8 mouse cellular contexts compared by ENCODE assay signal in genomic region chr3:121163271-121163819, GRCm38 (mm10). TPM values are rescaled to one million over a fixed set of nuclear protein-coding genes. Genes with fewer than 3 reads are reported as not detected.
DNase-seq lines count a peak whose midpoint lies in the region; ATAC-seq and TF ChIP-seq lines count a peak whose summit lies in the region.

No protein-coding gene starts in this region.

- H3K9ac ChIP-seq in forebrain, embryonic 11.5 days (ENCODE audit: low read length): no peak overlapping the region
- no peak overlapping the region for H3K9ac ChIP-seq in forebrain, embryonic 15.5 days (replicated peaks)
- H3K9ac ChIP-seq in stomach, postnatal 0 days (ENCODE audit: low read length): no peak overlapping the region

- H3K27ac ChIP-seq in forebrain, embryonic 11.5 days (ENCODE audit: low read depth, low read length): no peak overlapping the region
- H3K27ac ChIP-seq in forebrain, embryonic 15.5 days (replicated peaks): no peak overlapping the region
- no peak overlapping the region for H3K27ac ChIP-seq in cerebellum, adult 2 months (ENCODE audit: insufficient read depth, low read length)
- H3K27ac ChIP-seq in stomach, postnatal 0 days (replicated peaks): no peak overlapping the region

- no peak for TF ChIP-seq POLR2A in cerebellum, adult 2 months (IDR thresholded peaks at IDR 0.05; ENCODE audit: borderline replicate concordance, insufficient read depth, low read length)

- H3K9me3 ChIP-seq in forebrain, embryonic 11.5 days (ENCODE audit: control insufficient read depth, low read length): no peaks in the 10 kb centered on the region; the same call in 1 of the 2 replicates
- no peaks in the 10 kb centered on the region for H3K9me3 ChIP-seq in forebrain, embryonic 15.5 days
- peaks cover 3% of the 10 kb centered on the region; the same call in 1 of the 2 replicates for H3K9me3 ChIP-seq in G1E (replicated peaks)
- H3K9me3 ChIP-seq in stomach, postnatal 0 days (ENCODE audit: control insufficient read depth, low read length): no peaks in the 10 kb centered on the region

- H3K4me3 ChIP-seq in forebrain, embryonic 11.5 days (ENCODE audit: low read depth, low read length): no peak overlapping the region
- H3K4me3 ChIP-seq in forebrain, embryonic 15.5 days: no peak overlapping the region
- no peak overlapping the region for H3K4me3 ChIP-seq in G1E (ENCODE audit: low read depth, low read length)
- H3K4me3 ChIP-seq in cerebellum, adult 2 months (replicated peaks; ENCODE audit: insufficient read depth, low read depth, low read length): no peak overlapping the region
- H3K4me3 ChIP-seq in stomach, postnatal 0 days (ENCODE audit: low read depth, low read length): no peak overlapping the region

- peak; percentile 82 for DNase-seq in forebrain, embryonic 11.5 days (ENCODE audit: low spot score)
- DNase-seq in G1E (ENCODE audit: low spot score): no peak
- DNase-seq in cerebellum, adult 2 months: peak; percentile 34 to 60
- DNase-seq in gastrocnemius, postnatal 25 days: peak; percentile 12
- DNase-seq in layer of hippocampus, postnatal 36 days: peak; percentile 40 to 48
- DNase-seq in stomach, postnatal 0 days (ENCODE audit: low spot score): peak; percentile 86

- no peaks in the 10 kb centered on the region for H3K36me3 ChIP-seq in forebrain, embryonic 11.5 days (ENCODE audit: control insufficient read depth, insufficient read depth, low read length)
- H3K36me3 ChIP-seq in forebrain, embryonic 15.5 days: no peaks in the 10 kb centered on the region
- peaks cover 38% of the 10 kb centered on the region for H3K36me3 ChIP-seq in G1E (replicated peaks)
- H3K36me3 ChIP-seq in stomach, postnatal 0 days (ENCODE audit: control insufficient read depth, insufficient read depth, low read length): no peaks in the 10 kb centered on the region

- peak; percentile 84 for TF ChIP-seq CTCF in G1E (IDR thresholded peaks at IDR 0.05; ENCODE audit: low read depth, low read length)
- peak; percentile 68 for TF ChIP-seq CTCF in cerebellum, adult 2 months (IDR thresholded peaks at IDR 0.05; ENCODE audit: borderline replicate concordance, insufficient read depth, low read depth, low read length)
- peak; percentile 88 for TF ChIP-seq CTCF in stomach, postnatal 0 days (IDR thresholded peaks at IDR 0.05; ENCODE audit: low read depth)

- no peaks in the 10 kb centered on the region for H3K27me3 ChIP-seq in forebrain, embryonic 11.5 days (ENCODE audit: control insufficient read depth, insufficient read depth, low read length)
- H3K27me3 ChIP-seq in forebrain, embryonic 15.5 days: no peaks in the 10 kb centered on the region
- no peaks in the 10 kb centered on the region for H3K27me3 ChIP-seq in G1E (ENCODE audit: insufficient read depth, low read length)
- no peaks in the 10 kb centered on the region for H3K27me3 ChIP-seq in cerebellum, adult 2 months (ENCODE audit: control insufficient read depth, insufficient read depth, low read length)
- H3K27me3 ChIP-seq in stomach, postnatal 0 days (ENCODE audit: control insufficient read depth, insufficient read depth, low read length): no peaks in the 10 kb centered on the region

- peak; percentile 40; the same call in 1 of the 2 replicates for ATAC-seq in forebrain, embryonic 11.5 days (replicated peaks; ENCODE audit: low FRiP score)
- no peak for ATAC-seq in forebrain, embryonic 15.5 days (replicated peaks)
- ATAC-seq in G1E (ENCODE audit: extremely low read depth, insufficient number of reproducible peaks, low FRiP score, poor library complexity, severe bottlenecking): peak; percentile 42
- ATAC-seq in megakaryocyte-erythroid progenitor cell, adult 5-6 weeks (replicated peaks; ENCODE audit: low FRiP score, low TSS enrichment, poor library complexity, severe bottlenecking): peak; percentile 74
- 0 out of 2 replicates have a peak, but pooled peaks have one; percentile 21 for ATAC-seq in stomach, postnatal 0 days (ENCODE audit: low FRiP score, low TSS enrichment)

- no peak overlapping the region for H3K4me2 ChIP-seq in forebrain, embryonic 11.5 days (ENCODE audit: low read depth, low read length, severe bottlenecking)
- no peak overlapping the region for H3K4me2 ChIP-seq in forebrain, embryonic 15.5 days (replicated peaks)
- H3K4me2 ChIP-seq in stomach, postnatal 0 days (replicated peaks; ENCODE audit: low read depth): no peak overlapping the region

- no peak for TF ChIP-seq EP300 in stomach, postnatal 0 days (optimal IDR thresholded peaks at IDR 0.05)

- no peaks in the 10 kb centered on the region for H3K4me1 ChIP-seq in forebrain, embryonic 11.5 days (replicated peaks; ENCODE audit: control insufficient read depth, insufficient read depth, low read length)
- H3K4me1 ChIP-seq in forebrain, embryonic 15.5 days: peaks cover 16% of the 10 kb centered on the region
- H3K4me1 ChIP-seq in G1E (ENCODE audit: insufficient read depth, low read depth, low read length): peaks cover 15% of the 10 kb centered on the region
- H3K4me1 ChIP-seq in cerebellum, adult 2 months (ENCODE audit: control insufficient read depth, insufficient read depth, low read length): peaks cover 10% of the 10 kb centered on the region
- no peaks in the 10 kb centered on the region for H3K4me1 ChIP-seq in stomach, postnatal 0 days (replicated peaks; ENCODE audit: control insufficient read depth, insufficient read depth)

- WGBS in forebrain, embryonic 11.5 days: 46% methylated on average over 7 of the region's 7 CpGs
- 34% methylated on average over 7 of the region's 7 CpGs for WGBS in forebrain, embryonic 15.5 days
- WGBS in cerebellum, adult 2 months: 47% methylated on average over 7 of the region's 7 CpGs
- WGBS in stomach, postnatal 0 days: 53% methylated on average over 7 of the region's 7 CpGs

RNA-seq across cellular contexts. Expression of gene Rwdd3, which starts 8.2 kb away (rescaled TPM):
- 4.0 and 5.1 TPM in 2 replicates for polyA plus RNA-seq in forebrain, embryonic 11.5 days (2014; fragmentation: Nextera tagmentation; extraction: Ambion mirVana)
- polyA plus RNA-seq in forebrain, embryonic 15.5 days (2015; fragmentation: Nextera tagmentation; extraction: Ambion mirVana): 23.8 and 25.3 TPM in 2 replicates
- total RNA-seq in G1E (2014; fragmentation: Nextera tagmentation) (8.9 and 14.4 TPM in 2 replicates), G1E (2017) (11.2 and 12.6 TPM in 2 replicates)
- 0.99 and 1.1 TPM in 2 replicates for polyA plus RNA-seq in G1E (2012)
- 5.2 and 5.4 TPM in 2 replicates for polyA plus RNA-seq in cerebellum, adult 2 months (2012; rRNA removed)
- total RNA-seq in gastrocnemius, postnatal 25 days (2021): 1 to 10 TPM; 2.0 to 2.8 TPM
- total RNA-seq in layer of hippocampus, postnatal 36 days (2021): 10 to 100 TPM; 28.1 to 31.7 TPM
- 4.4 and 9.6 TPM in 2 replicates for total RNA-seq in megakaryocyte-erythroid progenitor cell, adult 5-6 weeks (2014; fragmentation: Nextera tagmentation)
- total RNA-seq in megakaryocyte-erythroid progenitor cell, adult 5-6 weeks (2017): 11.5 and 26.4 TPM in 2 replicates
- polyA plus RNA-seq in stomach, postnatal 0 days (2015; fragmentation: Nextera tagmentation; extraction: Ambion mirVana): 7.1 and 8.7 TPM in 2 replicates
